Mouse (Mus musculus): Measurements from ENCODE around the gene Rab19. TPM values are rescaled to one million over a fixed set of nuclear protein-coding genes. Genes with fewer than 3 reads are reported as not detected.

The Rab19 gene
- total and polyA plus RNA-seq, 3 experiments, result 0.10 TPM; not detected in 2

GRCm38 (mm10) chr6:39423686-39424085, 42.7 kb downstream of the Rab19 start:
- Histone ChIP-seq H3K4me1 (ENCODE audit: control insufficient read depth in 1 of 2, insufficient read depth in 2 of 2, low read length in 2 of 2) (peaks cover 13 to 32% of the 10 kb centered on the region in 2 experiments), H3K9ac (ENCODE audit: control insufficient read depth, low read depth, low read length, poor library complexity, severe bottlenecking) (no peak overlapping the region)
- DNase-seq (ENCODE audit: low read depth, low spot score), result peak; percentile 69

GRCm38 (mm10) chr6:39425181-39425580, 44.2 kb downstream of the Rab19 start:
- no peak overlapping the region for H3K4me3 ChIP-seq (ENCODE audit: control insufficient read depth in 1 of 2, insufficient read depth in 1 of 2, low read depth in 2 of 2, low read length in 2 of 2)
- H3K79me2 ChIP-seq (ENCODE audit: control insufficient read depth, insufficient read depth, low read length, poor library complexity), result no peaks in the 10 kb centered on the region
- H3K9me3 ChIP-seq (replicated peaks; ENCODE audit: insufficient read depth, low read length), result no peaks in the 10 kb centered on the region
- H3K27ac ChIP-seq (ENCODE audit: control insufficient read depth, low read depth, low read length), result peak overlapping the region; percentile 48
- peaks cover 0 to 44% of the 10 kb centered on the region in 2 experiments; a peak in 2 of 4 replicates for H3K36me3 ChIP-seq (ENCODE audit: control insufficient read depth in 1 of 2, insufficient read depth in 2 of 2, low read length in 2 of 2)
- H3K9ac ChIP-seq (ENCODE audit: control insufficient read depth, low read depth, low read length, poor library complexity, severe bottlenecking), result no peak overlapping the region
- no peaks in the 10 kb centered on the region for H3K27me3 ChIP-seq (ENCODE audit: control insufficient read depth in 1 of 2, insufficient read depth in 2 of 2, low read length in 2 of 2)
- peak; percentile 58 for DNase-seq (ENCODE audit: low read depth, low spot score)
- peaks cover 15 to 37% of the 10 kb centered on the region in 2 experiments for H3K4me1 ChIP-seq (ENCODE audit: control insufficient read depth in 1 of 2, insufficient read depth in 2 of 2, low read length in 2 of 2)
- TF ChIP-seq SIN3A (IDR thresholded peaks at IDR 0.05; ENCODE audit: low read length) (peak; percentile 32; the same call in 1 of the 2 replicates), ETS1 (IDR thresholded peaks at IDR 0.05; ENCODE audit: low read depth, low read length) (peak; percentile 37; the same call in 1 of the 2 replicates), ELF1 (IDR thresholded peaks at IDR 0.05; ENCODE audit: low read depth, low read length) (no peak), EP300 (IDR thresholded peaks at IDR 0.05; ENCODE audit: low read depth in 1 of 2, low read length in 2 of 2) (peak in 1 of 2 experiments; percentile 31; a peak in 2 of 4 replicates), ZC3H11A (IDR thresholded peaks at IDR 0.05; ENCODE audit: low read depth, low read length) (no peak), TCF12 (IDR thresholded peaks at IDR 0.05; ENCODE audit: low read depth, low read length) (0 out of 2 replicates have a peak, but pooled peaks have one; percentile 28), HCFC1 (IDR thresholded peaks at IDR 0.05; ENCODE audit: low read depth, low read length) (no peak), MAFK (IDR thresholded peaks at IDR 0.05; ENCODE audit: borderline replicate concordance, low read depth, low read length) (no peak), GATA1 (IDR thresholded peaks at IDR 0.05; ENCODE audit: low read depth, low read length) (peak; percentile 27), POLR2A (IDR thresholded peaks at IDR 0.05; ENCODE audit: control insufficient read depth in 1 of 2, insufficient read depth in 1 of 2, low read depth in 1 of 2, low read length in 2 of 2, poor library complexity in 1 of 2) (no peak), MXI1 (IDR thresholded peaks at IDR 0.05; ENCODE audit: low read depth, low read length) (peak; percentile 60; the same call in 1 of the 2 replicates), E2F4 (IDR thresholded peaks at IDR 0.05; ENCODE audit: borderline replicate concordance, low read depth, low read length) (no peak), RAD21 (IDR thresholded peaks at IDR 0.05; ENCODE audit: low read depth, low read length) (no peak)

More at GRCm38 (mm10) chr6:39423686-39424085, 42.7 kb downstream of the Rab19 start:
- Histone ChIP-seq H3K4me3 (ENCODE audit: control insufficient read depth in 1 of 2, insufficient read depth in 1 of 2, low read depth in 2 of 2, low read length in 2 of 2) (no peak overlapping the region), H3K27ac (ENCODE audit: control insufficient read depth, low read depth, low read length) (peak overlapping the region; percentile 16; the same call in 1 of the 2 replicates), H3K9me3 (replicated peaks; ENCODE audit: insufficient read depth, low read length) (no peaks in the 10 kb centered on the region), H3K36me3 (ENCODE audit: control insufficient read depth in 1 of 2, insufficient read depth in 2 of 2, low read length in 2 of 2) (peaks cover 0 to 40% of the 10 kb centered on the region in 2 experiments; a peak in 2 of 4 replicates), H3K27me3 (ENCODE audit: control insufficient read depth in 1 of 2, insufficient read depth in 2 of 2, low read length in 2 of 2) (no peaks in the 10 kb centered on the region), H3K79me2 (ENCODE audit: control insufficient read depth, insufficient read depth, low read length, poor library complexity) (peaks cover 7% of the 10 kb centered on the region)
- TF ChIP-seq USF2 (IDR thresholded peaks at IDR 0.05; ENCODE audit: borderline replicate concordance in 1 of 2, insufficient read depth in 1 of 2, low read depth in 1 of 2, low read length in 2 of 2), result peak; percentile 49 to 84; a peak in 3 of 4 replicates
- TF ChIP-seq CHD1 (IDR thresholded peaks at IDR 0.05; ENCODE audit: low read depth, low read length), result no peak
- peak; percentile 93 for TF ChIP-seq BHLHE40 (IDR thresholded peaks at IDR 0.05; ENCODE audit: borderline replicate concordance, low read depth, low read length)
- no peak for TF ChIP-seq KAT2A (conservative IDR thresholded peaks at IDR 0.05; ENCODE audit: low read depth, low read length)
- TF ChIP-seq MXI1 (IDR thresholded peaks at IDR 0.05; ENCODE audit: low read depth, low read length), result peak; percentile 35; the same call in 1 of the 2 replicates
- TF ChIP-seq GATA1 (IDR thresholded peaks at IDR 0.05; ENCODE audit: low read depth, low read length), result peak; percentile 78
- TF ChIP-seq HCFC1 (IDR thresholded peaks at IDR 0.05; ENCODE audit: low read depth, low read length), result no peak
- TF ChIP-seq TAL1 (IDR thresholded peaks at IDR 0.05; ENCODE audit: low read length), result peak; percentile 77
- TF ChIP-seq MYB (IDR thresholded peaks at IDR 0.05; ENCODE audit: low read depth, low read length), result no peak
- TF ChIP-seq RAD21 (IDR thresholded peaks at IDR 0.05; ENCODE audit: low read depth, low read length), result no peak
- TF ChIP-seq EP300 (IDR thresholded peaks at IDR 0.05; ENCODE audit: low read depth in 1 of 2, low read length in 2 of 2), result peak; percentile 71 to 84
- TF ChIP-seq POLR2A (IDR thresholded peaks at IDR 0.05; ENCODE audit: control insufficient read depth in 1 of 2, insufficient read depth in 1 of 2, low read depth in 1 of 2, low read length in 2 of 2, poor library complexity in 1 of 2), result no peak
- peak; percentile 71 for TF ChIP-seq ETS1 (IDR thresholded peaks at IDR 0.05; ENCODE audit: low read depth, low read length)
- peak; percentile 87 for TF ChIP-seq TCF12 (IDR thresholded peaks at IDR 0.05; ENCODE audit: low read depth, low read length)
- no peak for TF ChIP-seq ZC3H11A (IDR thresholded peaks at IDR 0.05; ENCODE audit: low read depth, low read length)
- TF ChIP-seq RCOR1 (IDR thresholded peaks at IDR 0.05; ENCODE audit: low read depth, low read length), result peak; percentile 83
- TF ChIP-seq MAX (IDR thresholded peaks at IDR 0.05; ENCODE audit: low read length), result peak; percentile 87
- TF ChIP-seq USF1 (IDR thresholded peaks at IDR 0.05; ENCODE audit: low read depth, low read length), result peak; percentile 96
- TF ChIP-seq GABPA (IDR thresholded peaks at IDR 0.05; ENCODE audit: low read depth, low read length), result no peak
- TF ChIP-seq MYC (IDR thresholded peaks at IDR 0.05; ENCODE audit: low read depth, low read length), result 0 out of 2 replicates have a peak, but pooled peaks have one; percentile 39
- TF ChIP-seq ELF1 (IDR thresholded peaks at IDR 0.05; ENCODE audit: low read depth, low read length), result no peak

All from MEL (cell line).